Mouse (Mus musculus): Measurements from ENCODE around the gene Maml3.
A peak's percentile ranks its signal among the peaks of the same experiment; 100 is the strongest.

The Maml3 gene

GRCm38 (mm10) chr3:51814073-51814472, 290.8 kb downstream of the Maml3 start:
- no peak for DNase-seq

- no peak for DNase-seq
Measured at GRCm38 (mm10) chr3:51813186-51813585, 291.7 kb downstream of the Maml3 start.

GRCm38 (mm10) chr3:51810731-51811130, 294.1 kb downstream of the Maml3 start:
- DNase-seq: no peak

- no peak for DNase-seq
Measured at GRCm38 (mm10) chr3:51809822-51810221, 295.1 kb downstream of the Maml3 start.

GRCm38 (mm10) chr3:51807981-51808870, 296.6 kb downstream of the Maml3 start:
- DNase-seq: peak; percentile 44

- no peak for DNase-seq
Measured at GRCm38 (mm10) chr3:51805488-51806318, 299.2 kb downstream of the Maml3 start.

- DNase-seq: no peak
Measured at GRCm38 (mm10) chr3:51803903-51804302, 301.0 kb downstream of the Maml3 start.

- no peak for DNase-seq
Measured at GRCm38 (mm10) chr3:51799650-51800049, 305.2 kb downstream of the Maml3 start.

- no peak for DNase-seq
Measured at GRCm38 (mm10) chr3:51796838-51797237, 308.0 kb downstream of the Maml3 start.

- DNase-seq: peak; percentile 61
Measured at GRCm38 (mm10) chr3:51796219-51796828, 308.6 kb downstream of the Maml3 start.

- no peak for DNase-seq
Measured at GRCm38 (mm10) chr3:51791542-51791941, 313.3 kb downstream of the Maml3 start.

GRCm38 (mm10) chr3:51789389-51789904, 315.4 kb downstream of the Maml3 start:
- no peak for DNase-seq

- DNase-seq: peak; percentile 77
Measured at GRCm38 (mm10) chr3:51788591-51789339, 316.1 kb downstream of the Maml3 start.

- DNase-seq: no peak
Measured at GRCm38 (mm10) chr3:51787945-51788344, 316.9 kb downstream of the Maml3 start.

GRCm38 (mm10) chr3:51785796-51786195, 319.1 kb downstream of the Maml3 start:
- DNase-seq: no peak

GRCm38 (mm10) chr3:51782191-51782590, 322.7 kb downstream of the Maml3 start:
- no peak for DNase-seq

- DNase-seq: peak; percentile 30
Measured at GRCm38 (mm10) chr3:51778738-51779592, 325.9 kb downstream of the Maml3 start.

GRCm38 (mm10) chr3:51778179-51778578, 326.7 kb downstream of the Maml3 start:
- no peak for DNase-seq

- no peak for DNase-seq
Measured at GRCm38 (mm10) chr3:51776018-51776611, 328.8 kb downstream of the Maml3 start.

- DNase-seq: no peak
Measured at GRCm38 (mm10) chr3:51773587-51773986, 331.3 kb downstream of the Maml3 start.

Data from layer of hippocampus, adult 9-11 months (tissue).